Mouse (Mus musculus) liver, embryonic 14.5 days (tissue): ENCODE results near the gene Adam30.

Experiments used
- CTCF ChIP-seq: IDR thresholded peaks from 2 replicates; pipeline ENCODE4 v1.5.1; 2016; ENCODE audit warnings: antibody characterized with exemption, low read depth, control low read depth
- EP300 ChIP-seq: IDR thresholded peaks from 2 replicates; pipeline ENCODE4 v1.6.1; 2016; ENCODE audit warnings: antibody characterized with exemption, low read depth

- TF ChIP-seq CTCF (no peak), EP300 (no peak)
Observed at GRCm38 (mm10) chr3:98187777-98188176, 27.3 kb downstream of the Adam30 start.
